Mouse (Mus musculus) intestine, embryonic 14.5 days (tissue): ENCODE results near the gene Olfr10. TPM values are rescaled to one million over a fixed set of nuclear protein-coding genes. Genes with fewer than 3 reads are reported as not detected.

Source experiments
- ATAC-seq: fragments of 200-750 bp; cut with Nextera tagmentation; replicated peaks from 2 replicates; pipeline ENCODE4 v1.8.0; 2017; ENCODE audit warnings: low read depth, moderate number of reproducible peaks, moderate TSS enrichment, moderate library complexity; ENCODE audit not compliant: low FRiP score, low TSS enrichment
- DNase-seq: peaks from one replicate; pipeline ENCODE4 v3.0.0-alpha.2; 2018; ENCODE audit warnings: low spot score
- H3K27ac ChIP-seq: fragments of 300-500 bp; sonication (generic); 2 replicates; pipeline ENCODE4 v1.5.1; 2014; ENCODE audit warnings: low read depth, mild to moderate bottlenecking, control low read depth
- H3K27me3 ChIP-seq: fragments of 300-500 bp; sonication (generic); replicated peaks from 2 replicates; pipeline ENCODE4 v1.6.1; 2014; ENCODE audit warnings: low read length, control low read depth; ENCODE audit not compliant: control insufficient read depth, insufficient read depth
- H3K36me3 ChIP-seq: fragments of 300-500 bp; sonication (generic); 2 replicates; pipeline ENCODE4 v1.6.1; 2014; ENCODE audit warnings: low read length, control low read depth; ENCODE audit not compliant: control insufficient read depth, insufficient read depth
- H3K4me1 ChIP-seq: fragments of 300-500 bp; sonication (generic); replicated peaks from 2 replicates; pipeline ENCODE4 v1.6.1; 2014; ENCODE audit warnings: low read length, control low read depth, mixed read lengths; ENCODE audit not compliant: control insufficient read depth, insufficient read depth
- H3K4me2 ChIP-seq: fragments of 300-500 bp; sonication (generic); 2 replicates; pipeline ENCODE4 v1.6.1; 2014; ENCODE audit warnings: low read length
- H3K4me3 ChIP-seq: fragments of 300-500 bp; sonication (generic); 2 replicates; pipeline ENCODE4 v1.5.1; 2014; ENCODE audit warnings: low read depth, low read length, control low read depth, mixed read lengths
- H3K9ac ChIP-seq: fragments of 300-500 bp; sonication (generic); 2 replicates; pipeline ENCODE4 v1.6.1; 2014; ENCODE audit warnings: mild to moderate bottlenecking, low read length
- H3K9me3 ChIP-seq: fragments of 300-500 bp; sonication (generic); 2 replicates; pipeline ENCODE4 v1.6.1; 2016; ENCODE audit warnings: low read length, control low read depth; ENCODE audit not compliant: control insufficient read depth
- WGBS: fragments of 180-500 bp; shearing (Covaris S2); extraction: QIAGEN DNeasy Blood & Tissue Kit; methylation state at CpG from one replicate; pipeline ENCODE4 v1.1.7; 2014; 5-methylcytosine and 5-hydroxymethylcytosine counted together
- polyA plus RNA-seq: library from polyadenylated mRNA; unstranded; fragments of >200 nt; fragmentation: Nextera tagmentation; extraction: Ambion mirVana; gene quantifications from 2 replicates; pipeline ENCODE4 v1.2.1, GENCODE M21; 2014

The Olfr10 gene
- not detected in 2 replicates for polyA plus RNA-seq

- Histone ChIP-seq H3K9me3 (no peaks in the 10 kb centered on the region), H3K27me3 (no peaks in the 10 kb centered on the region), H3K36me3 (no peaks in the 10 kb centered on the region), H3K4me3 (no peak within 1 kb of the TSS), H3K27ac (no peak within 1 kb of the TSS), H3K9ac (no peak within 1 kb of the TSS), H3K4me1 (no peaks in the 10 kb centered on the region), H3K4me2 (no peak within 1 kb of the TSS)
- DNase-seq, result no peak
- ATAC-seq, result no peak
Measured at GRCm38 (mm10) chr11:49304441-49304840, at the start of gene Olfr10. TSS of gene Olfr10 (plus strand) at chr11:49304741.

GRCm38 (mm10) chr11:49259296-49259695 is 45.2 kb upstream of the Olfr10 start:
- Histone ChIP-seq H3K27ac (no peak overlapping the region), H3K9me3 (no peaks in the 10 kb centered on the region), H3K27me3 (no peaks in the 10 kb centered on the region), H3K4me2 (no peak overlapping the region), H3K9ac (no peak overlapping the region), H3K4me3 (no peak overlapping the region), H3K4me1 (no peaks in the 10 kb centered on the region), H3K36me3 (peaks cover 69% of the 10 kb centered on the region)
- DNase-seq (no peak), ATAC-seq (no peak)
- 66% methylated on average over 2 of the region's 2 CpGs for WGBS

- Histone ChIP-seq H3K9me3 (no peaks in the 10 kb centered on the region), H3K27me3 (no peaks in the 10 kb centered on the region), H3K27ac (no peak overlapping the region), H3K4me3 (no peak overlapping the region), H3K4me1 (no peaks in the 10 kb centered on the region), H3K4me2 (no peak overlapping the region), H3K9ac (no peak overlapping the region), H3K36me3 (peaks cover 66% of the 10 kb centered on the region)
- no peak for ATAC-seq
- no peak for DNase-seq
- WGBS, result 68% methylated on average over 1 of the region's 1 CpGs
Measured at GRCm38 (mm10) chr11:49259829-49260228, 44.7 kb upstream of the Olfr10 start.

- peaks cover 61% of the 10 kb centered on the region for H3K36me3 ChIP-seq
- no peak overlapping the region for H3K4me2 ChIP-seq
- no peaks in the 10 kb centered on the region for H3K9me3 ChIP-seq
- H3K4me1 ChIP-seq, result no peaks in the 10 kb centered on the region
- no peak overlapping the region for H3K4me3 ChIP-seq
- DNase-seq (no peak), ATAC-seq (no peak; the same call in 1 of the 2 replicates)
- H3K9ac ChIP-seq, result no peak overlapping the region
- H3K27ac ChIP-seq, result no peak overlapping the region
- 88% methylated on average over 21 of the region's 21 CpGs for WGBS
- H3K27me3 ChIP-seq, result no peaks in the 10 kb centered on the region
Measured at GRCm38 (mm10) chr11:49260598-49261312, 43.8 kb upstream of the Olfr10 start.

- Histone ChIP-seq H3K9ac (no peak overlapping the region), H3K4me2 (no peak overlapping the region), H3K4me1 (no peaks in the 10 kb centered on the region), H3K27me3 (no peaks in the 10 kb centered on the region), H3K9me3 (no peaks in the 10 kb centered on the region), H3K27ac (no peak overlapping the region), H3K4me3 (no peak overlapping the region), H3K36me3 (peaks cover 59% of the 10 kb centered on the region)
- WGBS, result 93% methylated on average over 14 of the region's 14 CpGs
- DNase-seq (no peak), ATAC-seq (no peak)
Measured at GRCm38 (mm10) chr11:49261313-49261855, 43.2 kb upstream of the Olfr10 start.

GRCm38 (mm10) chr11:49262286-49262685 is 42.3 kb upstream of the Olfr10 start:
- ATAC-seq, result no peak
- H3K9me3 ChIP-seq, result no peaks in the 10 kb centered on the region
- H3K4me2 ChIP-seq, result no peak overlapping the region
- no peak overlapping the region for H3K9ac ChIP-seq
- H3K4me3 ChIP-seq, result no peak overlapping the region
- DNase-seq, result no peak
- no peaks in the 10 kb centered on the region for H3K4me1 ChIP-seq
- 84% methylated on average over 5 of the region's 5 CpGs for WGBS
- no peaks in the 10 kb centered on the region for H3K27me3 ChIP-seq
- H3K27ac ChIP-seq, result no peak overlapping the region
- peaks cover 51% of the 10 kb centered on the region for H3K36me3 ChIP-seq

GRCm38 (mm10) chr11:49263149-49263548 is 41.4 kb upstream of the Olfr10 start:
- Histone ChIP-seq H3K4me3 (no peak overlapping the region), H3K27ac (no peak overlapping the region), H3K9ac (no peak overlapping the region), H3K36me3 (peaks cover 50% of the 10 kb centered on the region), H3K9me3 (no peaks in the 10 kb centered on the region), H3K4me2 (no peak overlapping the region), H3K4me1 (peaks cover 4% of the 10 kb centered on the region; the same call in 1 of the 2 replicates), H3K27me3 (no peaks in the 10 kb centered on the region)
- DNase-seq, result no peak
- ATAC-seq, result no peak
- 91% methylated on average over 6 of the region's 6 CpGs for WGBS

GRCm38 (mm10) chr11:49264081-49264480 is 40.5 kb upstream of the Olfr10 start:
- no peak overlapping the region for H3K9ac ChIP-seq
- ATAC-seq (no peak), DNase-seq (no peak)
- H3K27ac ChIP-seq, result no peak overlapping the region
- H3K4me3 ChIP-seq, result no peak overlapping the region
- H3K4me1 ChIP-seq, result peaks cover 5% of the 10 kb centered on the region; the same call in 1 of the 2 replicates
- no peaks in the 10 kb centered on the region for H3K27me3 ChIP-seq
- H3K4me2 ChIP-seq, result no peak overlapping the region
- H3K36me3 ChIP-seq, result peaks cover 47% of the 10 kb centered on the region
- WGBS, result 88% methylated on average over 7 of the region's 7 CpGs
- no peaks in the 10 kb centered on the region for H3K9me3 ChIP-seq

GRCm38 (mm10) chr11:49264622-49265021 is 39.9 kb upstream of the Olfr10 start:
- DNase-seq (no peak), ATAC-seq (no peak)
- H3K4me2 ChIP-seq, result no peak overlapping the region
- no peaks in the 10 kb centered on the region for H3K27me3 ChIP-seq
- no peak overlapping the region for H3K4me3 ChIP-seq
- peaks cover 5% of the 10 kb centered on the region; the same call in 1 of the 2 replicates for H3K4me1 ChIP-seq
- H3K36me3 ChIP-seq, result peaks cover 43% of the 10 kb centered on the region
- H3K9me3 ChIP-seq, result no peaks in the 10 kb centered on the region
- no peak overlapping the region for H3K27ac ChIP-seq
- WGBS, result 71% methylated on average over 11 of the region's 11 CpGs
- no peak overlapping the region for H3K9ac ChIP-seq
